Mouse (Mus musculus) spleen, adult 18-20 months (tissue): ENCODE data around the gene Bpifb2.
"Not testable (repeated sequence)": the region's sequence is repeated elsewhere in the genome, so short reads cannot be mapped to it uniquely, and the experiment has no call there.

ENCODE experiments used
- DNase-seq, 2 experiments: peaks; one replicate each; pipeline ENCODE4 v3.0.0; 2022; ENCODE audit warnings: mixed read lengths in 2 of 2

Gene Bpifb2

DNA sequence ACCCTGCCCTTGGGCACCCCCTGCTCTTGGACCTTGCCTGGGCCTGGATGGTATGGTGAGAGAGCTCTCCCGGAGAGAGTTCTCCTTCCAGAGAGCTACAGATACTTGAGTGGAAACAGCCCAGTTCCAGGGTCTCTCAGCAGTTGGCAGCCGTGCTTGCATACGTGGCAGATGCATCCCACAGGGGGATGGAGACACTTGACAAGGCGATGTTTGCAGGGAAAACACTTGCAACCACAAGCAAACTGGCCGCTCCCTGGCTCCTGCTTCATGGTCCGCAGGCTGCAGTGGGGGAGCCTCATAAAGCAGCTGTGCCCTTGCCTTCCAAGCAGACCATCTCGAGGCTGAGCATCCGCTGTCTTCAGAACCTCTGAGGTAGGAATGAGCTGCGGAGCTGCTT lies at the start of gene Bpifb2:
Bpifb2 (plus strand) TSS at position 301 of the 400 bp plus-strand sequence.
- DNase-seq, result no peak

DNA sequence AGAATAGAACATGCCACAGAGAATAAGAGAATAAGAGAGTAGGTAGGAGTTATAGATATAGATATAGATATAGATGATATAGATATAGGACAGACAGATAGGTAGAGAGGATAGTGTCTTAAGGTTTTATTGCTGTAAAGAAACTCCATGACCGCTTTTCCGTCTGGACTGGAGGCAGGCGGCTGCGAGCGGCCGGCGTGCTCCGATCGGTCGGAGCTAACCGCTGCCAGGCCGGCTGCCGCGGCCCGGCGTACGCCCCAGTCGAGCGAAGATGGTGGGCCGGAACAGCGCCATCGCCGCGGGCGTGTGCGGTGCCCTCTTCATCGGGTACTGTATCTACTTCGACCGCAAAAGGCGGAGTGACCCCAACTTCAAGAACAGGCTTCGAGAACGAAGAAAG lies 48.9 kb upstream of the Bpifb2 start:
- DNase-seq, result not testable (repeated sequence)

DNA sequence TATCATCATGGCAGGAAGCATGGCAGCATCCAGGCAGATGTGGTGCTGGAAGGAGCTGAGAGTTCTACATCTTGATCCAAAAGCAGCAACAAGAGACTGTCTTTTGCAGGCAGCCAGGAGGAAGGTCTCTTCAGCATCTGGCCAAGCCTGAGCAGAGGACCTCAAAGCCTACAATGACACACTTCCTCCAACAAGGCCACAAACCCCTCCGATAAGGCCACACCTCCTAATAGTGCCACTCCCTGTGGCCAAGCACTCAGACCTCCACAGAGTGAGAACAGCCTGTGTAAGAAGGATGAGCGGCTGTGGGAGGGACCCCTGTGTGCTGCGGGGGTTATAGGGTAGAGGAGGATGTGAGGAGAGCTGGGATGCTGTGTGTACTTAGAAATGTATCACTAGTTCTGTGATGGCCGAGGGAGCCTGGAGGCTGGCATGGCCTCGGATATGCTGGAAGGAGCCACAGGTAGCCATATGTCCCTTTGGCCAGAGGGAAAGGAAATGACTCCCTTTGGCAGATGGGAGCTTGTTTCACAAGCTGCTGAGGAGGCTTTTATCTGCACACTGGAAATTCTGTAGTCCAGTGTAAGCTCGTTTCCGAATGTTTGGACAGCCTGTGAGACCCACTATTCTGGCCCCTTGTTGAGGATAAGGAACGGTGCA lies 47.5 kb upstream of the Bpifb2 start:
- DNase-seq, result no peak

DNA sequence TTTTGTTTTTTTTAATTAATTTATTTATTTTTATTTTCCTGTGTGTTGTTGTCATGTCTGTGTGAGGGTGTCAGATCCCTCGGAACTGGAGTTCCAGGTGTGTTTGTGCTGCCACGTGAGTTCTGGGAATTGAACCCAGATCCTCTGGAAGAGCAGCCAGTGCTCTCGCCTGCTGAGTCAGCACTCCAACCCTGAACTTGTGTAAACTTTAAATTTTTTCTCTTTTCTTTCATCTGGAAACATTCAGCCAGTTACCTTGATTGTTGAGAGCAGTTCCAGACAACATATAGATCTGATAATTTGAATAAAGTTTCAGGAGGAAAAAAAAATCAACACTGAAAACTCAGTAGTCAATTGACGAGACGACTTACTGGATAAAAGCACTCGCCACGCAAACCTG lies 46.1 kb upstream of the Bpifb2 start:
- DNase-seq, result no peak

DNA sequence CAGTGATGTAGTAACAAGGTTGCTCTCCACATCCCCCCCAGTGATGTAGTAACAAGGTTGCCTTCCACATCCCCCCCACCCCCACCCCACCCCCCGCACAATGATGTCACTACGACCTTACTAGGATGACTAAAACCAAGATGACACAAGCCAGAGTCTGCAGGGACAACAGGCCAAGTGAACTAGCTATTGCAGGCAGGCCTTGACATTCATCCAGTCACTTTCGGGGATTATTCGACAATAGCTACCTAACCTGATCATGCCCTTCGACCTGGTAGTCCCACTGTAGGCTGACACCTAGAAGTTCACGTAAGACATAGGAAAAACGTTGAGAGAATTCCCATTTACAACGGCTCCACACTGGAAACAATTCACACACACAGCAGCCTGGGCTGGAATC lies 41.6 kb upstream of the Bpifb2 start:
- DNase-seq, result no peak

DNA sequence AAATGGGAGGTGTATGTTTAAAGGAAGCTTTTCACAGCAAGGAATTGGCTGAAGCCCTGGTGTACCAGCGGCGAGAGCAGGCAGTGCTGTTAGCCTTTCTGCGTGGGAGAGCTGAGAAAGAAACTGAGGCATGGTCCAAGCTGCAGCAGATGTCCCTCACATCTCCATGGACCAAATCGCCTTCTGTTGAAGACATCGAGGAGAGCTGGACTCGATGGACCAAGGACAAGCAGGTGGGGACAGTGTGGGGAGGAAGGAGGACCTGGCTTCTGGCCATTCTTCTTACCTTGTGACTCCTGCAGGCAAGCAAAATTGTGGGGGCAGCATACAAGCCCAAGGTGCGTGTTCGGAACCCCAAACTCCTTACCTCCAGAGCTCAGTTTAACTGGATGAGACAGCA lies 32.0 kb upstream of the Bpifb2 start:
- DNase-seq, result no peak

DNA sequence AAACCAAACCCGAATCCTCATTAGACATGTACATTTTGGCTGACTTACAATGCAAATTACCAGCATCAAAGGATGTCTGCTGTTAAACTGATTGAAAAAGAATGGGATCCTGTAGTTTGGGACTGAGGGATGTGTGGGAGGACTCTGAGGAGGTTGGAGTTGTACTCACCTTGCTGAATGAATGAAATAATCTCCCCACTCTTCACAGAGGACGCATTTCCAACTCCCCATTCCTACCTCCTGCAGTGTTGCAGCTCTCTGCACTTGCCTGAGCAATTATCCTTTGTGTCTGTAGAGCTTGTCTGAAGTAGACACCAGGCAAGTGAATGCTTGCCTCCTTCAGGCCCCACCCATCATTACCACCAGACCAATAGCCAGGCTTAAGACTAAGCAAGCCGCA lies 26.5 kb upstream of the Bpifb2 start:
- DNase-seq, result no peak

DNA sequence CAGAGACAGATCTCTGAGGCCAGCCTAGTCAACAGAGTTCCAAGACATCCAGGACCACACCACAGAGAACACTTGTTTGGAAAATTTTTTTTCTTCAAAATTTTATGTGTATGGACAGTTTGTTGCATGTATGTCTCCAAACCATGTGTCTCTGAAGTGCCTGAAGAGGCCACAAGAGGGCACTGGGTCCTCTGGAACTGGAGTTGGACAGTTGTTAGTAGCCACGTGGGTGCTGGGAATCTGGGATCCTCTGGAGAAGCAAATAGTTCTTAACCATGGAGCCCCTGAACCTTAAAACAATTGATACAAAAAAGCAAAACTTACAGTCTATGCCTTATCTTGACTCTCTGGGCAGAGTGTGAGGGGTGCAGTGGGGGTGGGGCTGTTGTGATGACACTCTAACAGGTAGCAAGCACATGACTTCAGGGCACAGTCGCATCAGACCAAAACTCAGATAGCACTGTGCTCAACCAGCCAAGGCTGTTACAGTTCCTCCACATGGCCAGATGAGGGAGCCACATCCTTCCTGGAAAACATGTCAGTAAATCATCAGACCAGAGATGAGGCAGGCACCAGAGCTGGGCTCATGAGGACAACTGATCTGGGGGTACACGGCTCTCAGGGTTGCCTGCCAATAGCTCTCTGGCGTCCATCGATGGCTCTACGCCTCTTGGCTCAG lies 24.4 kb upstream of the Bpifb2 start:
- DNase-seq, result no peak

DNA sequence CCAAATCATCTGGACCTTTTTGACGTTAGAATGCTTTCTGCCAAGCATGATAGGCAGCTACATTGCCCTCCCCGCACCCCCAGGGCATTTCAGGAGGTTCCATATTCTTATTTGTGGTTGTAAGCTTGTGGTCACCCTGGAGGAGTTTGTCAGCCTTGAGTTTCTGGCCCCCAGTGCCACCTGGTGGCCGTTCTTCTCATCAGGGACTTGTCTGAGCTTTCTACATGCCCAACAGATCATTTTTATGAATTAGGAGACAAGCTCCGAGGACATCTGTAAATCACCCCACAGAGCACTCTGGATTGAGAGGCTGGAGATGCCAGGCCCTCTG lies 23.9 kb upstream of the Bpifb2 start:
- peak in 1 of 2 experiments; percentile 50 for DNase-seq

DNA sequence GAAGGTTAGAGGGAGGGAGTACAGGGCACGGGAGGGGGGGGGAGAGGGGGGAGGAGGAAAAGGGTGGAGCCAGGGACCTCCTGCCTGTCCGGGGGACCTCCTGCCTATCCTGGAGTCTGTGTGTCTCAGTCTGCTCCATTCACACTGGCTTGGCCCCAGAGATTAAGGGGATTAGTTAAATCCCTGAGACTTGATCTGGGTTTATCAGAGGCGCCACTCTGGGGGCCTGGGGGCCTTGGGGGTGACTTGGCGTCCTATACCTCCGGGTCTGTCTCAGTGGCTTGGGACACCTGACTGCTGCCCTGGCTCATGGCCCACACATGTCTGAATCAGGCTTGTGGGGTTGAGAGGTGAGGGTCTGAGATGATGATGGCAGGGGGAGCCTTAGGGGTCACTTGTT lies 21.3 kb upstream of the Bpifb2 start:
- no peak for DNase-seq

DNA sequence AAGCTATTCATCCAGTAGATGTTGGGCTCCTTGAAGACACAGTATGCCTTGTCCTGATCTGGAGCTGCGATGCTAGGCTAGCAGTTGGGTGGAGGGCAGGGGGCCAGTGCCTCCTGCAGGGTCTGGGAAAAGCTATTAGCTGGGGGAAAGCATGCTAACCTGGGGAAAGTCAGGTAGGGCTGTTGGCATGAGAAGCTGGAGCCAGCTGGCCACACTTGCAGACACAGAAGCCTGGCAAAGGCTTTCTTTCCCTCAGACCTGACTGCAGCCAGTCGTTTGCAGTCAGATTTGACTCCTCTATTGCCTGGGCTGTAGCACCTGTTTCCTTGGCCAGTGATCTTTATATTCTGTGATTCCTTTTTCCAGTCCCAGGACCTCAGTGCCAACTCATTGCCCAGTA lies 15.3 kb upstream of the Bpifb2 start:
- no peak for DNase-seq

DNA sequence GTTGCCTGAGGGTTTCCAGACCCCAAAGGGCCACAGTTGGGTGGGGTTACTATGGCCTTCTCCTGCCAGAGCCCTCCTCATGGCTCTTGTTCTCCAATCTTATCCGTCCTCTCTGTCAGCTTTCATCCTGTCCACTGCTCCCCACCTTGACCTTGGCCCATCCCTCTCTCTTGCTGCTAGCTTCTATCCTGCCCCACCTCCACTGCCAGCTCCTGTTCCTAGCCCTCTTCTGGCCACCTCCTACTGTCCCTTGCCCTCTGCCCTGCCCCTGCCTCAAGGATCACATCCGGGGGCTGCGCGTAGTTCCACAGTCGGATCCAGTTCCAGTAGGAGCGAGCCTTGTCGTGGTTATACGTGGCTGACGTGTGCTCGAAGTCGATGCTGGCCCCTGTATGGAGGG lies 14.5 kb upstream of the Bpifb2 start:
- DNase-seq, result no peak

DNA sequence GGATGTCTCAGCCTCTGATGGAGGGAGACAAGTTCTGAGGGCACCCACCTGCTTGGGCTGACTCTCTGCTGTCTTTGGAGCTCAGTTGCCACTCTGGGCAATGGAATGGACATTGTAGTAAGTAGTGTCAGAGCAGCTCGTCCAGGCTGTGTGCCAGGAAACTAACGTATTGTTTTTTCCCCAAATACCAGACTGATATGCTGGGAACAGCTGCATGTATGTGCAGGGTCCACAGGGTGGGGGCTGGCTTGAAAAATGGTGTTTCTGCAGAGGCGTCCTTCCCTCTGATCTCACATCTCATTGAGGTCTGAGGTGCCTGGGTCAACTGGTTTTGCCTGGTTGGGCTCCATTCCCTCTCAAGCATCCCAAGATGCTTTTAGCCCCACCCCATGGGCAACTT lies 14.1 kb upstream of the Bpifb2 start:
- no peak for DNase-seq

DNA sequence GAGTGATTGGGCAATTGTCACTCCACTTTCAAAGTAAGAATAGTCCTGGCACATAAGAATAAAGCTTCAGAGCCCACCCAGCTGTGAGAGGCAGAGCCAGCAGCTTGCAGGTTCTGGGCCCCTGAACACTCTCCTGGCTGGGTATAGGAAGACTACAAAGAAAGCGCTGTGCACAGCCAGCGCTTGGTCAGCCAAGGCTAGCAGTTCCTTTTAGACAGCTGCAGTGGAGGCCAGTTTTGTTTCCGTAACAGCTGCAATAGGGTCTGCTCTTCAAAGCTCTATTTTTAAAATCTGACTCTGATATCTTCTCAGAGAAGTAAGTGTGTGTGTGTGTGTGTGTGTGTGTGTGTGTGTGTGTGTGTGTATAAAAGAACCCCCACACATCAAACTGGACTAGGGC lies 12.9 kb upstream of the Bpifb2 start:
- no peak for DNase-seq

DNA sequence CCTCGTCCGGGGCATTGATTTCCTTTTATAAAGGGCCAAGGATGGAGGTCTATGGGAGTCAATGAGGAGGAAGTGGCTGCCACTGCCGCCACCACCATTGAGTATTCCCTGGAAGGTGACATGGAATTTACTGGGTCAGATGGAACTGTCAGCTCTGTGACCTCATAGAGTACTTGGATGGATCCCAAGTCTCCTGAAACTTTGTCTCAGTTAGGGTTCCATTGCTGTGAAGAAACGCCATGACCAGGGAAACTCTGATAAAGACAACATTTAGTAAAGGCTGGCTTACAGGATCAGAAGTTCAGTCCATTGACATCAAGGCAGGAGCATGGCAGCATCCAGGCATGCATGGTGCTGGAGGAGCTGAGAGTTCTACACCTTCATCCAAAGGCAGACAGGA lies 3.9 kb upstream of the Bpifb2 start, which contains the start of gene Sun5:
Sun5 (minus strand) TSS at position 101 of the 400 bp plus-strand sequence.
- no peak for DNase-seq

DNA sequence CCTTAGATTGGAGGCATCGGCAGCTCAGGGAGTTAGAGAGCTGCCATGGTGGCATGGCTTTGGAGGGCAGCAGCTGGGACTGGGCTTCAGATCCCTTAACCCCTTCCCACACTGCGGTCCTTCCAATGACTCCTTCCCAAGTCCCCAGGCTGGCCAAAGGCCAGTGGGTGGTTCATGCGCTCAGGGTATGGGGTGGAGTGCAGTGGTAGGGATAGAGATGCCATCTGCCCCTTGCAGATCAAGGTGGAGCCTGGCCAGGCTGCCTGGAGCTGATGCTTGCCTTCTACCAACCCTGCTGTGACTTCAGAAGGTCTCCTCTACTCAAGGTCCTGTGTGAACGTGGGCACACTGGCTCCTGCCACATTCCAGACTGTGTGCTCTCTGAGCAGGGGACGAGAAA lies 24.3 kb downstream of the Bpifb2 start:
- DNase-seq, result no peak

DNA sequence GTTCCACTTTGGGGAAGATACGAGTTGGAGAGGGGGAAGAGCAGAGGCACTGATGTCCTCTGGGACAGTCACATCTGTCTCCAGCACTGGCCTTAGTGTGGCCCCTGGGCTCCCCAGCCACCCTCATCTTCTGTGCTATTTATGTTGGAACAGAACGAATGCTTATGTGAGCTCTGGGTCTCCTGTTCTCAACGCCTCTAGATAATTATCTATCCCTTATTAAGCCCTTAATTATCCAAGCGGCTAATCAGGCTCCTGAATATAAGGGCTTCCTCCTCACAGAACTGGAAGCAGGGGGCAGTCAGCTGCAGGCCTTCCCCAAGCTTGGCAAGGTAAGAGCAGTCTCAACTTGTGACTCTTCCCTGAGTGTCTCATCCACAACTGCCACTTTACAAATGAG lies 25.2 kb downstream of the Bpifb2 start, which contains the start of gene Bpifb6:
Bpifb6 (plus strand) TSS at position 301 of the 400 bp plus-strand sequence.
- DNase-seq, result no peak

DNA sequence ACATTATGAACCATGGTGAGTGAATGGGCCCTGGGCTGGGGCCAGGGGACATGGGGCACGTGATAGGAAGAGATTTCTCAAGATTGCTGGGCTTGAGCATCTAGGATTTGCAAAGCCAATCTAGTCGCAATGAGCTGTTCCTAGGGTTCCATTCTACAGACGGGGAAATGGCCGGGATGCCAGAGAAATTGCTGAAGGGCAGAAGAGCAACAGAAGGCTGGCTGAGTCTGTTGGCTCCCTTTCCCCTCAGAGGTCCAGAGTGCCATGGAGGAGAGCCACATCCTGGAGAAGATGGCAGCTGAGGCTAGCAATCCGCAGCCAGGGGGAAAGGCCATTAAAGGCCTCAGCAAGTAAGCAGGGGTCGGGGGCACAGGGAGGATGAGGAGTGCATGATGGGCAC lies 27.9 kb downstream of the Bpifb2 start:
- no peak for DNase-seq

DNA sequence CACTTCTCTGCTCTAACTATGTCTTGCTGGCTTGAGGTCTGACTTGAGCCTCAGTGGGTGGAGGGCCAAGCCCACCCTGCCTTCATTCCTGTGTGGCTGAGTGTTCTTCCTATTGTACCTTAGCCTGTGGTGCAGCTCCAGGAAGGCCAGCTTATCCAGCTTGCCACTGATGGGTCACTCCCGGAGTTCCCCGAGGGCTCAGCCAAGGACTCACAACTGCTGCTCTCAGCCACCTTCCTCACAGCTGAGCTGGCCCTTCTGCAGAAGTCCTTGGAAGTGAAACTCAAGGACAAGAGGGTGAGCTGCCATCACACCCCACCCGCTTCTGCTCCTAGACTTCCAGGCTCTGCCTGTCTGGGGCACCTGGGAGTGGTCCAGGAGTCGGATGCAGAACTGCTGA lies 31.8 kb downstream of the Bpifb2 start:
- DNase-seq, result no peak

DNA sequence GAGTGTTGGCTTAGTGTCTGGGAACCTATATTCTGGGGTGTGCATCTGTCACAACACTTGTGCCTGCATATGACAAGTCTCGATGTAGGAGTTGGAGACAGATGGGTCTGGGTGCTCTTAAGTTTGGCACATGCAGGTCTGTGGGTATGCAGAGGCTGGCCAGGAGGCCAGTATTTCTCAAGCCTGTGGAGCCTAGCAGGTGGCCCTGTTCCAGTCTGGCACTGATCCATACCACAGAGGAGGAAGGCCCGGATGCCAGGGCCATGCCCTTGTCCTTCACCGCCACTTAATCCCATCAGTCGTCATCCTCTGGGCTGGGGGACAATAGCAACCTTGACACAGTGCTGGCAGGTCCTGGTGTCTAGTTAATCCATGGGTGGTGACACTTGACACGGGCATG lies 39.3 kb downstream of the Bpifb2 start:
- DNase-seq, result no peak

DNA sequence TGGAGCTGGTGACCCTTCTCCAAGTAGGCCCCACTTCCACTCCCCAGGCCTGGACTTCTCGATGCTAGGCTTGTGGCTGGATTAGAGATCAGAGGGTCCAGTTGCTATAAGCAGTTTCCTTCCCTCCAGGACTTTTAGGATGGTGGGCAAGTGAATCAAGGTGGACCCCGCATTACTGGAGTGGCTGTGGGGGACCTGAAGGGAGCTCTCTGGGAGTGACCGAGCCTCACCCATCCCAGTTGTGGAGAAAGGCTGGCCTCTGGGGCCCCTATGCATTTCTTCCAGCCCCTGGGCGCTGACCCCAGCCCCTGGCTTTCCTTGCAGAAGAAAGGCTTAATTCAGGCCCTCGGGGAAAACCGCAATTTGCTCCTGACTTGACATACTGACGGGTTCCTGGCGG lies 43.1 kb downstream of the Bpifb2 start, which contains the start of gene Bpifb3:
Bpifb3 (plus strand) TSS at position 301 of the 400 bp plus-strand sequence.
- DNase-seq, result no peak

DNA sequence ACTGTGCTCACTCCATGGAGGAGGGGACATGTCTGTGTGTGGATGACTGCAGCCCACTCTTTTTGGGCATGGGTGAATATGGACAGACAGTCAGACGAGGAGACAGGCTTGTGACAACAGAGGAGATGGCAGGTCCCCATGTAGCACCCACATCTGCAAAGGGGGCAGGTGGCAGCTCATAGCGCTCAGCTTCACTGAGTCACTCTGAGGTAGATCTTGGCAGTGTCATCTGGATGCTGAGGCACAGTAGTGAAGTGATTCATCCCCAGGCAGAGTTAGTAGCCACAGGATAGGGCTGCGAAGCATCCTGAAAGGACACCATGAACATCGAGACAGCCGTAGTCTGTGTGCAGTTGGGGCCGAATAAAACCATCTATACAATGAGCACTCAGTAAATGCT lies 46.4 kb downstream of the Bpifb2 start:
- no peak for DNase-seq

DNA sequence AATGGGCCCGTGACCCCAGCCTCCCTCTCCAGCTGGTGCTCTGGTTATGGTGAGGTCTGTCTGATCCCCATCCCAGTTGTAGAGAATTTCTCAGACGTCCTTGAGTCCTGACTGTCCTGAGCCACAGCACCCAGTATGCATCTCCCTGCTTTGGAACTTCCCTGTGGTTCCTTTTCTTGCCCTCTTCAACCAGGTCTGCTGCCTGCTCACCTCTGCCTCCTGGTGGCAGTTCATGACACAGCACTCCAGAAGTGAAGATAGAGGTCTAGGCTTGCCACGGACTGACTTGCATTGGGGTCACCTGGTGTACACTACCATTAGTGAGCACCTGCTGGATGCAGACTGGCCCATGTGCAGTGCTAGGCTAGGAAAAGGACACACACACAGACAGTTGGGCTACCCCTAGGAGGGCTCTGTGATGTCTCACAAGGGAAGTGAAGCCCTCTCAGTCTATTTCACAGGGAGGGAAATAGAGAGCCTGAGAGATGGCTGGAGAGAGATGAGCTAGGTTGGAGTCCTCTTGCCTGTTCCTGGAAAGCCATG lies 55.1 kb downstream of the Bpifb2 start:
- DNase-seq, result peak in 1 of 2 experiments; percentile 36

DNA sequence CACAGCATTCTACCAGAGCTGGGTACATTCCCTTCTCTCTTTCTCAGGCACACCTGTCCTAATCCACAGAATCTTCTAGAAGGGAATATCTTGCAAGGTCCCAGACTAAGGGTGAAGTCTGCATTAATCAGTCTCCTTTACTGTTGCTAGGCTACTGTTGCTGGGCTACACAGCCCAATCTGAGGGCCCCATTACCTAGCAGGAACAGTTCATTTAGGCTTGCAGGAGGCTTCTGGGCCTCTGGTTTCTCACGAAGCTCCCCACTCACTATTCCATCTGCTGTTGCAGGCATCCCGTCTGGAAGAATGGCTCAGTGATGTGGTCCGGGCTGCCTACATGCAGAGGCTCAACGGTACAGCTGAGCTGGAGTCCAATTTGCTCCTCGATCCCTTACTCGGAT lies 56.3 kb downstream of the Bpifb2 start:
- DNase-seq, result no peak

DNA sequence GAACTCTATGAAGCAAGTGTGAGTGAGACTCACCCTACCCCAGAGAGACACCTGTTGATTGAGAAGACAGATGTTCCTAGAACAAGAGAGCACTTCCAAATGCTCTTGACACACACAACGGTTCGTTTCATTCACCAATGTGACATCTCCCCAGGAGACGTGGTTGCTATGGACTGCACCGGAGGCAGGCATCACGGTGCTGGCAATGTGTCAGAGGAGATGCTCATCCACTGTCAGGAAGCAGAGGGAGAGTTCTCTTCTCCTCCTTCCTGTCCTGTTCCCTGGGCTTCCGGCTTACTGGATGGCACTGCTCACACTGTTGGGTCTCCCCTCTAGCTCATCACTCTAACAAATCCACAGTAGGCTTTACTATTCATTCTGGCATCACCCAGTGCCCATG lies 58.5 kb downstream of the Bpifb2 start:
- DNase-seq, result no peak
